Mouse (Mus musculus): ENCODE measurements around the gene Olfr1390.

- no peak for TF ChIP-seq ZMIZ1 (IDR thresholded peaks at IDR 0.05; ENCODE audit: low read depth, low read length)
- no peak for TF ChIP-seq ZKSCAN1 (IDR thresholded peaks at IDR 0.05; ENCODE audit: borderline replicate concordance, low read depth, low read length)
- no peak for TF ChIP-seq CTCF (conservative IDR thresholded peaks at IDR 0.05 in 1 of 2, IDR thresholded peaks at IDR 0.05 in 1 of 2; ENCODE audit: low read depth in 2 of 2, low read length in 2 of 2)
- no peak for TF ChIP-seq ZC3H11A (IDR thresholded peaks at IDR 0.05; ENCODE audit: low read depth, low read length)
- TF ChIP-seq POLR2A (IDR thresholded peaks at IDR 0.05; ENCODE audit: low read depth, low read length) = no peak
- TF ChIP-seq EP300 (IDR thresholded peaks at IDR 0.05; ENCODE audit: low read length) = no peak
- TF ChIP-seq CHD1 (IDR thresholded peaks at IDR 0.05; ENCODE audit: low read depth, low read length) = no peak
Observed at GRCm38 (mm10) chr11:49326726-49327125, 8.3 kb upstream of the Olfr1390 start.
